Mouse (Mus musculus) kidney, embryonic 16.5 days (tissue): ENCODE measurements around the gene Nudt8. TPM values are rescaled to one million over a fixed set of nuclear protein-coding genes. Genes with fewer than 3 reads are reported as not detected.

Experiments
- ATAC-seq: fragments of 200-750 bp; cut with Nextera tagmentation; 2 replicates; pipeline ENCODE4 v1.8.0; 2017; ENCODE audit warnings: moderate TSS enrichment; ENCODE audit not compliant: low FRiP score, low TSS enrichment
- H3K27ac ChIP-seq: fragments of 300-500 bp; sonication (generic); 2 replicates; pipeline ENCODE4 v1.5.1; 2014; ENCODE audit warnings: low read length
- H3K27me3 ChIP-seq: fragments of 300-500 bp; sonication (generic); 2 replicates; pipeline ENCODE4 v1.6.1; 2014; ENCODE audit warnings: low read length, control low read depth, mixed read lengths; ENCODE audit not compliant: insufficient read depth
- H3K36me3 ChIP-seq: fragments of 300-500 bp; sonication (generic); 2 replicates; pipeline ENCODE4 v1.6.1; 2014; ENCODE audit warnings: low read length, control low read depth, mixed read lengths; ENCODE audit not compliant: insufficient read depth
- H3K4me1 ChIP-seq: fragments of 300-500 bp; sonication (generic); 2 replicates; pipeline ENCODE4 v1.6.1; 2014; ENCODE audit warnings: low read length, control low read depth, mixed read lengths; ENCODE audit not compliant: insufficient read depth
- H3K4me2 ChIP-seq: fragments of 300-500 bp; sonication (generic); replicated peaks from 2 replicates; pipeline ENCODE4 v1.6.1; 2014; ENCODE audit warnings: low read depth, low read length
- H3K4me3 ChIP-seq: fragments of 300-500 bp; sonication (generic); 2 replicates; pipeline ENCODE4 v1.5.1; 2014; ENCODE audit warnings: mild to moderate bottlenecking, low read length
- H3K9ac ChIP-seq: fragments of 300-500 bp; sonication (generic); replicated peaks from 2 replicates; pipeline ENCODE4 v1.6.1; 2014; ENCODE audit warnings: low read length
- H3K9me3 ChIP-seq: fragments of 300-500 bp; sonication (generic); 2 replicates; pipeline ENCODE4 v1.6.1; 2016; ENCODE audit warnings: low read length, control low read depth
- WGBS: fragments of 180-500 bp; shearing (Covaris S2); extraction: QIAGEN DNeasy Blood & Tissue Kit; methylation state at CpG from one replicate; pipeline ENCODE4 v1.1.7; 2014; 5-methylcytosine and 5-hydroxymethylcytosine counted together
- polyA plus RNA-seq: library from polyadenylated mRNA; unstranded; fragments of >200 nt; fragmentation: Nextera tagmentation; extraction: Ambion mirVana; gene quantifications from 2 replicates; pipeline ENCODE4 v1.2.1, GENCODE M21; 2015

Nudt8 gene
- polyA plus RNA-seq, 1 experiment from 2014 or later: 39.8 TPM

DNA sequence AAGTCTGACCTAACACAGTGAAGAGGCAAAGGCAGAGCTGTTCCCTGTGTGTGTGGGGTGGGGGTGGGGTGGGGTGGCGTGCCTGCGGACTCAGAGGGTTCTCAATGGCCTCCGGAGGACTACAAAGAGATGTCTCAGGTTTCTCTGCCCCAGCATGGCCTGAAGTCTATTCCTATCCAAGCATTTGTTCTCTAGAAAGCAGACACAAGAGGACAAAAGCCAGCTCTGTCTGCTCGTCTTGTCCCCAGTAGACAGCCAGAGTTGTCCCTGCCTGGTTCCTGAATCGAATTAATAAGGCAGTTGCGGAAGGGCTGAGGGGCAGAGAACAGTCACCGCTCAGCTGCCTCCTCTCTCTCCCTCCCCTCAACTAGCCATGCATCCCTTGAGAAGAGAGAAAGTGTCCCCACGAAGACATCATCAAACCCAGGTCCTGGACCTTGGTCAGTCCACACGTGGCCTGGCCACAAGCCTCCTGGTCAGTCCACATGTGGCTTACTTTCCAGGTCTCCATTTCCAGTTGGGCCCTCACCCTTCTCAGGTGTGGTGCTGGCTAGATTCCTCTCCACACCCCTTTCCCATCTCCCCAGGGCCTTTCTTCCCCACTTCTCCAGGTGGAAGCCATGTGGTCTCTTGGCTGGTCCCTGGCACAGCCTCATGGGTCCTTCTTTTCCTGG, 16.7 kb upstream of the Nudt8 start:
- WGBS: 40% methylated on average over 9 of the region's 9 CpGs
- Histone ChIP-seq H3K9me3 (no peaks in the 10 kb centered on the region), H3K4me3 (no peak overlapping the region), H3K27me3 (peaks cover 3% of the 10 kb centered on the region; the same call in 1 of the 2 replicates), H3K9ac (peak overlapping the region; percentile 14; the same call in 1 of the 2 replicates), H3K36me3 (0 out of 2 replicates have a peak, but pooled peaks cover under 1% of the 10 kb centered on the region), H3K4me1 (peaks cover 39% of the 10 kb centered on the region), H3K27ac (peak overlapping the region; percentile 92), H3K4me2 (no peak overlapping the region)
- no peak for ATAC-seq

DNA sequence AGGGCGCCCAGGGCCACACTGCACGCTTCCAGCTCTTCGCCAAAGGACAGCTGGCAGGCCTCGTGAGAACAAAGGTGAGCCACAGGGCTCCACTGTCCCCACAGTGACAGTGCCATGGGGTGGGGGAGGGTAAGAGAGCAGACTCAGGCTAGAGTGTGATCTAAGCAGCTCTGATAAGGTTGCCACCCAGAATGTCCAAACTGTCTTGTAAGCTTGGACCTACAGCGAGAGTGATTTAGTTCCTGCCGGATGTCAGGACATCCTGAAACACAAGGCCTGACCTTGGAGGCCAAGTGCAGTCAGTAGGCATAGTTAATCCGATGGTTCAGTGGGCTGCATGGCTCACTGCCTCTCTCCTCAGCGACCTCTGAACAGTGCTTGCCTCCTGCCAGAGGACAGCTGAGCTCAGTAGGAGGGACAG, 15.1 kb upstream of the Nudt8 start:
- H3K36me3 ChIP-seq: 0 out of 2 replicates have a peak, but pooled peaks cover 3% of the 10 kb centered on the region
- peak; percentile 85 for ATAC-seq
- peaks cover 39% of the 10 kb centered on the region for H3K4me1 ChIP-seq
- H3K9me3 ChIP-seq: no peaks in the 10 kb centered on the region
- H3K4me2 ChIP-seq: no peak overlapping the region
- no peak overlapping the region; the same call in 1 of the 2 replicates for H3K9ac ChIP-seq
- H3K27me3 ChIP-seq: peaks cover 3% of the 10 kb centered on the region; the same call in 1 of the 2 replicates
- H3K27ac ChIP-seq: peak overlapping the region; percentile 92
- H3K4me3 ChIP-seq: no peak overlapping the region
- WGBS: 17% methylated on average over 8 of the region's 8 CpGs

DNA sequence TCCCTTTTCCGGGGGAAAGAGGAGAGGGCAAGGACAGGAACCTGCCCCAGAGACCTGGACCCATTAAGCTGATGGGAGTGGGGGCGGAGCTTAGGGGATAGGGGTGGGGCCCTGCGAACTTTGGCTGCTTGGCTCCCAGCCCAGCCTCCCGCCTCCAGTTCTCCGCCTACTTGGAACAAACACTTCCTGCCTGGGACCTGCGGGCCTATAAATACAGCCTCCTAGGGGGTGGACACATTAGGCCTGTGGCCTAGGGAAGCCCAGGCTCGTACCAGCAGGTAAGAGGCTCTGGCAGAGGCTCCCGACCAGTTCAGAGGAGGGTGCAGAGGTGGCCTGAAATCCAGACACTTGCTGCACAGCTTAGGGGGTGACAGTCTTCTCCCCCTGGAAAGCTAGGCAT, 14.0 kb upstream of the Nudt8 start, which contains the start of gene Acy3:
Gene Acy3 (plus strand): TSS at position 237 of the 400 bp plus-strand sequence.
- Histone ChIP-seq H3K36me3 (0 out of 2 replicates have a peak, but pooled peaks cover 3% of the 10 kb centered on the region), H3K4me1 (peaks cover 42% of the 10 kb centered on the region), H3K27ac (peak within 1 kb of the TSS; percentile 92), H3K4me3 (peak within 1 kb of the TSS; percentile 14; the same call in 1 of the 2 replicates), H3K9ac (peak within 1 kb of the TSS; percentile 53), H3K9me3 (no peaks in the 10 kb centered on the region), H3K4me2 (peak within 1 kb of the TSS; percentile 43), H3K27me3 (no peaks in the 10 kb centered on the region)
- peak; percentile 73 for ATAC-seq
- WGBS: 2% methylated on average over 8 of the region's 8 CpGs

DNA sequence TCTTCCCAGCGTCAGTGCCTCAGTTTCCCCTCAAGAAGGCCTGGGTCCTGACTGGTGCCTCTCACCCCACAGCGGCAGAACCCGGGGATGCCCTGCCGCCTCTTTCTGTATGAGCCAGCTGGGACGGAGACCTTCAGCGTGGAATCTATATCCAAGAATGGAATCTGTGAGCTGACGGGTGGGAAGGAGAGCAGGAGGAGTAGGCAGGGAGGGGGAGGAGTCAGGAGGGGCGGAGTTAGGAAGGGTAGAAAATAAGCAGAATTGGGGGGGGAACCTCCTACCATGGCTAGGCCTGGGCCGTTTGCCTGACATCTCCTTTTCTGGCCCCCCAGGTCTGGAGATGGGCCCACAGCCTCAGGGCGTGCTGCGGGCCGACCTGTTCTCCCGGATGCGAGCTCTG, 12.3 kb upstream of the Nudt8 start:
- Histone ChIP-seq H3K36me3 (0 out of 2 replicates have a peak, but pooled peaks cover 3% of the 10 kb centered on the region), H3K9me3 (no peaks in the 10 kb centered on the region), H3K4me1 (peaks cover 42% of the 10 kb centered on the region), H3K9ac (no peak overlapping the region), H3K4me3 (no peak overlapping the region), H3K27me3 (no peaks in the 10 kb centered on the region), H3K4me2 (no peak overlapping the region), H3K27ac (no peak overlapping the region)
- ATAC-seq: no peak
- 87% methylated on average over 14 of the region's 14 CpGs for WGBS

DNA sequence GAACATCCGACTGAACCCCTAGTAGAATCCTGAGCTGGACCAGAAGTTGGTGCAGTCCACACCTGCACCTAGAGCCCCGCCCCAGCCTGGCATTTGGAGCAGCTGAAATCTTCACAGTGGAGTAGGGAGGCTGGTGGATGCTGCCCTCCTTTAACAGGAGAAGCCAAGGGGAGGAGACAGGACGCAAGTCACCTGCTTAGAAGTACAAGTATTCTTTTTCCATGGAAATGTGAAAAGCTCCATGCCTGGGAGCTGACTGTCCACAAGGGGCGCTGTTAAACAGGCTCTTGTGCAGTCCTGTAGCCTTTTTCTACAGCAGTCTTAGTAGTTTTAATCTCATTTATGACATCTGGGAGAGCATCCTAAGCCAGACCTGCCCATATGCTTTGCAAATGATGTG, 11.6 kb upstream of the Nudt8 start:
- Histone ChIP-seq H3K4me3 (no peak overlapping the region), H3K36me3 (0 out of 2 replicates have a peak, but pooled peaks cover 3% of the 10 kb centered on the region), H3K4me2 (no peak overlapping the region), H3K27ac (no peak overlapping the region), H3K27me3 (no peaks in the 10 kb centered on the region), H3K9ac (no peak overlapping the region), H3K4me1 (peaks cover 38% of the 10 kb centered on the region), H3K9me3 (no peaks in the 10 kb centered on the region)
- WGBS: 94% methylated on average over 4 of the region's 4 CpGs
- ATAC-seq: no peak

DNA sequence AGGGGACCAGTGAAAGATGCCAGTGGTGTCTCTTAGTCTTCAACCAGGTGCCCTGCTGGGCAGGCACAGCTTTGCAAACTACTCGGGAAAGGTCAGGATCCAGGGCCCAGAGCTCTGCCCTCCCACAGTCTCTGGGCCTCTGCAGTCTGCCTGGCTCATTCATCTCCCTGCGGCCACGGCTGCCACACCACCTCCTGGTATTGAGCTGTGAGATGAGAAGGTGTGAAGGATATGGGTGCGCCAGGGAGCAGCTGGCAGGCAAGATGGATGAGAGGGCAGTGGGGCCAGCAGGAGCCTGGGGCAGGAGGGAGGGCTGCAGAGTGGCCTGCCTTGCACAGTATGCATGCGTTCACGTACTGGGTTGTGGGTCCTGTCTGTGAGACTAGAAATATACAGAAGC, 9.6 kb upstream of the Nudt8 start:
- no peaks in the 10 kb centered on the region for H3K9me3 ChIP-seq
- peaks cover 26% of the 10 kb centered on the region for H3K4me1 ChIP-seq
- H3K27ac ChIP-seq: no peak overlapping the region
- WGBS: 21% methylated on average over 6 of the region's 6 CpGs
- no peak overlapping the region for H3K4me3 ChIP-seq
- H3K27me3 ChIP-seq: no peaks in the 10 kb centered on the region
- 0 out of 2 replicates have a peak, but pooled peaks cover 3% of the 10 kb centered on the region for H3K36me3 ChIP-seq
- H3K4me2 ChIP-seq: no peak overlapping the region
- H3K9ac ChIP-seq: no peak overlapping the region
- no peak for ATAC-seq

DNA sequence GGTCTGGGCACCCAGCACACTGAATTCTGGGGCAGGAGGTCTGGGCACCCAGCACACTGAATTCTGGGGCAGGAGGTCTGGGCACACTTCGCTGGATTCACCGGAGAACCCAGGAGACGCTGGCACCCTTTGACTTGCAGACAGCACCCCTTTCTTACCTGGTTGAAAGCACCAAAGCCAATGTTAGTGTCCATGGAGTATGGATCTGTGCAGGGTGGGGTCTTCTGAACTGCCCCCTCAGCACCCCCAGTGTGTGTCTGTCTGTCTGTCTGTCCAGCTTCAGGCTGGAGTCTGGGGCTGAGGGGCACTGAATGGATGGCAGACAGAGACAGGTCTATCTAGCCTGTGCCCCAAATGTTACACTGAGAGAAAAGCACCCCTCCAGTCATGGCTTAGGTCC, 8.8 kb upstream of the Nudt8 start:
- no peak for ATAC-seq
- 96% methylated on average over 3 of the region's 3 CpGs for WGBS
- Histone ChIP-seq H3K36me3 (0 out of 2 replicates have a peak, but pooled peaks cover 3% of the 10 kb centered on the region), H3K27me3 (no peaks in the 10 kb centered on the region), H3K4me2 (no peak overlapping the region), H3K27ac (no peak overlapping the region), H3K9ac (no peak overlapping the region), H3K9me3 (no peaks in the 10 kb centered on the region), H3K4me1 (peaks cover 26% of the 10 kb centered on the region), H3K4me3 (no peak overlapping the region)

DNA sequence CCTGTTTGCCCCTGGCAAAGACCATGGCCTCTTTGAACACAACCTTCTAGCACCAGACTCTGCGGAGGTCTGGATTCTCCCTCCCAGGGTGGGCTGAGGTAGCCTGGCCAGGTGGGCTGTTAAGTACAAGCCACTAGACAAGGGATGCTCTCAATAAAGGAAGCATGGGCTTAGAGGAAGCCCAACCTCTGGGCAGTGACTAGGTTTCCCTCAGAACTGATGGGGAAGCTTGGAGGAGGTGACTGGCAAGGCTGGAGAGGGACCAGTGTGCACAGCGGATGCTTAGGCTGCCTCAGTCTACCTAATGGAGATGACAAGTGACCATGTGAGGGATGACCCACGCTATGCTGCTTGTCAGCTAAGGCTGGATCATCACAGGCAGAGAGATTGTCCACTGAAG, 8.4 kb upstream of the Nudt8 start:
- Histone ChIP-seq H3K9ac (no peak overlapping the region), H3K4me3 (no peak overlapping the region), H3K4me1 (peaks cover 25% of the 10 kb centered on the region), H3K9me3 (no peaks in the 10 kb centered on the region), H3K36me3 (0 out of 2 replicates have a peak, but pooled peaks cover 3% of the 10 kb centered on the region), H3K27ac (no peak overlapping the region), H3K27me3 (no peaks in the 10 kb centered on the region), H3K4me2 (no peak overlapping the region)
- 84% methylated on average over 3 of the region's 3 CpGs for WGBS
- ATAC-seq: no peak

DNA sequence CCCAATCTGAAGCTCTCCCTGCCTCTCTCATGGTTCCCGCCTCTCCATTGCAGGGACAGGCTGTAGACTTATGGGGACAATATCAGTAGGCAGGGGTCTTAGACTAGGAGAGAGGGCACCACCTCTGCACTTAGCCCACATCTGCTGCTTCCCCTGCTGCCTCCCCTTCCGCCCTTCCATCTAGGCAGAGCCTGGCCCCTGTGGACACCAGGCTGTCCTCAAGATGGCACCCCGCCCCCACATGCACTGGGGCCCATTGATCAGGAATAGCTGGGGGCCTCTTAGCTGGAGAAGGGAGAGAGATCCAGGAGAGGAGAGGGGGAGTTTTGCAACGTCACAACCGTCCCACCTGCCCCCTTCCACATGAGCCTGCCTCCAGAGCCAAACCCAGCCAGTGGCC, 8.0 kb upstream of the Nudt8 start, which contains the start of gene Tbx10:
Gene Tbx10 (plus strand): TSS at position 337 of the 400 bp plus-strand sequence.
- Histone ChIP-seq H3K4me3 (no peak within 1 kb of the TSS), H3K36me3 (0 out of 2 replicates have a peak, but pooled peaks cover 3% of the 10 kb centered on the region), H3K4me1 (peaks cover 27% of the 10 kb centered on the region), H3K4me2 (no peak within 1 kb of the TSS), H3K9ac (no peak within 1 kb of the TSS), H3K27me3 (no peaks in the 10 kb centered on the region), H3K27ac (no peak within 1 kb of the TSS), H3K9me3 (no peaks in the 10 kb centered on the region)
- WGBS: 54% methylated on average over 5 of the region's 5 CpGs
- ATAC-seq: no peak

DNA sequence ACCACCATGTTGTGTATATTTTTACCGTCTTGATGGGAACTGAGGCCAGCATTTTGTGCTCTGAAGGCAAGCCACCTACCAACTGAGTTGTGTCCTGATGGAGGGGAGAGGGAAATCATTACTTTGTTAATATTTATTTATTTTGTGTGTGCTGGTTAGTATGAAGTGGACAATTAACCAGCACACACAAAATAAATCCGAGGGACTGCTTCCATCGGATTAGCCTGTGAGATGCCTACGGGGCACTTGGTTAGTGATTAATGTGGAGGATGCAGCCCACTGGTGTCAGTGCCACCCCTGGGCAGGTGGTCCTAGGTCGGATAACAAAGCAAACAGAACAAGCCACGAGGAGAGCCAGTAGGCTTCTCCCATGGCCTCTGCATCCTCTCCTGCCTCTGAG, 5.4 kb upstream of the Nudt8 start:
- H3K4me1 ChIP-seq: peaks cover 32% of the 10 kb centered on the region
- H3K36me3 ChIP-seq: no peaks in the 10 kb centered on the region
- 22% methylated on average over 6 of the region's 6 CpGs for WGBS
- no peak overlapping the region for H3K9ac ChIP-seq
- H3K4me3 ChIP-seq: no peak overlapping the region
- H3K9me3 ChIP-seq: no peaks in the 10 kb centered on the region
- no peak overlapping the region for H3K4me2 ChIP-seq
- H3K27me3 ChIP-seq: no peaks in the 10 kb centered on the region
- H3K27ac ChIP-seq: peak overlapping the region; percentile 35
- no peak for ATAC-seq
